Mouse (Mus musculus): ENCODE data around the gene Samd4b. TPM values are rescaled to one million over a fixed set of nuclear protein-coding genes. Genes with fewer than 3 reads are reported as not detected.

Gene Samd4b
- polyA plus RNA-seq, 1 experiment from 2014 or later = 37.6 TPM

DNA sequence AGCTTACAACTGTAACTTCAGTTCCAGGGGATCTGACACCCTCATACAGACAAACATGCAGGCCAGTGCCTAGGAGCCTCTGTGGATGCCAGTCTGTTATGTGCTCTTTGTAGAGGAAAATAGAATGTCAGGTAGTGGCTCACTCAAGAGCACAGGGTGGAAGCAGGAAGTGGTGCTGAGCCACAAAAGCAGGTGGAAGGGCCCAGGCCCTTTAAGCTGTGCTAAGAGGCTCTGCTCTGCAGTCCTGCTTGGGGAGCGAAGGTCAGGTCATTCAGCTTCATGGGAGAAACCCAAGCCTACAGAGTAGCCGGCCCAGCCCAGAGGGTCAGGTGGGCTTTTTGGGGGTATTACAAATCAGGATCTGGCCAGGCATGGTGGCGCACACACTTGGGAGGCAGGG lies 242.7 kb downstream of the Samd4b start:
- Histone ChIP-seq H3K4me1 (ENCODE audit: control insufficient read depth, insufficient read depth, low read length) (peaks cover 14% of the 10 kb centered on the region), H3K4me2 (ENCODE audit: low read depth, severe bottlenecking) (no peak overlapping the region), H3K9ac (ENCODE audit: low read length) (no peak overlapping the region), H3K27me3 (ENCODE audit: control insufficient read depth, insufficient read depth, low read length) (no peaks in the 10 kb centered on the region), H3K27ac (replicated peaks; ENCODE audit: low read depth, low read length) (no peak overlapping the region), H3K4me3 (ENCODE audit: low read depth, low read length) (no peak overlapping the region), H3K36me3 (ENCODE audit: control insufficient read depth, insufficient read depth, low read length) (peaks cover 26% of the 10 kb centered on the region), H3K9me3 (ENCODE audit: control insufficient read depth, low read length) (no peaks in the 10 kb centered on the region)
- WGBS = 88% methylated on average over 3 of the region's 3 CpGs
- no peak for DNase-seq (ENCODE audit: low spot score)
- no peak for ATAC-seq (ENCODE audit: insufficient number of reproducible peaks, low FRiP score, low TSS enrichment, low read depth)

DNA sequence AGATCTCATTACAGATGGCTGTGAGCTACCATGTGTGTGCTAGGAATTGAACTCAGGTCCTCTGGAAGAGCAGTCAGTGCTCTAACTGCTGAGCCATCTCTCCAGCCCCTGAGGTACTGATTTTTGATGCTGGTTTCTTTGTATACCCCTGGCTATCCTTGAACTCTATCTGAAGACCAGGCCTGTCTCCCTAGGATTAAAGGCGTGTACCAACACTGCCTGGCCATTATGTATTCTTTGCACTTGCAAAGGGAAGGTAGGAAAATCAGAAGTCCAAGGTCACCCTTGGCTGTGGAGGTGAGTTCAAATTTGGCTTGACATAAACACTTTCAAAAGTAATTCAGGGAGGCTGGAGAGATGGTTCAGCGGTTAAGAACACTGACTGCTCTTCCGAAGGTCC lies 243.3 kb downstream of the Samd4b start:
- DNase-seq (ENCODE audit: low spot score) = no peak
- no peak for ATAC-seq (ENCODE audit: insufficient number of reproducible peaks, low FRiP score, low TSS enrichment, low read depth)
- H3K27me3 ChIP-seq (ENCODE audit: control insufficient read depth, insufficient read depth, low read length) = no peaks in the 10 kb centered on the region
- no peak overlapping the region for H3K27ac ChIP-seq (replicated peaks; ENCODE audit: low read depth, low read length)
- peaks cover 19% of the 10 kb centered on the region for H3K4me1 ChIP-seq (ENCODE audit: control insufficient read depth, insufficient read depth, low read length)
- WGBS = 89% methylated on average over 3 of the region's 3 CpGs
- peaks cover 20% of the 10 kb centered on the region for H3K36me3 ChIP-seq (ENCODE audit: control insufficient read depth, insufficient read depth, low read length)
- H3K9me3 ChIP-seq (ENCODE audit: control insufficient read depth, low read length) = no peaks in the 10 kb centered on the region
- H3K4me3 ChIP-seq (ENCODE audit: low read depth, low read length) = no peak overlapping the region
- H3K4me2 ChIP-seq (ENCODE audit: low read depth, severe bottlenecking) = no peak overlapping the region
- no peak overlapping the region for H3K9ac ChIP-seq (ENCODE audit: low read length)

DNA sequence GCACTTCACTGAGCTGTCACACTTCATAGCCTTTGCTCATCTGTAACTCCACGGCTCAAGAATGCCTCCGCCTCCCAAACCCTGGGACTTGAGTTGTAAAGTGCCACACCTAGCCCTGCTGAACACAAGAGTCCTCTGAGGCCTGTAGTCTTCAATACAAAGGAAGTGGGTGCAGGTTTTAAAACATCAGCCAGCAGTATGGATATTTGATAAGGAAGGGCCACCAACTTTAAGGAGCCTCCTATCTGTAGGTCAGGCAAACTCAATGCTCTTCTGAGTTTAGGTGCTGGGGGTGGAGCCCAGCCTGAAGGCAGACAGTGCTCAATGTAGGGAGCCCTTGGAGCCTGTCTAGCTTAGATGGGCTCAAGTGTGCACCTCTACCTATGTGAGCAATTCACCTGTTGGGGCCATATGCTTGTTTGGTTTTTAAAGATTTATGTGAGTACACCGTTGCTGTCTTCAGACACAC lies 243.8 kb downstream of the Samd4b start:
- whole genome bisulfite sequencing = 86% methylated on average over 3 of the region's 3 CpGs
- Histone ChIP-seq H3K27me3 (ENCODE audit: control insufficient read depth, insufficient read depth, low read length) (no peaks in the 10 kb centered on the region), H3K4me1 (ENCODE audit: control insufficient read depth, insufficient read depth, low read length) (peaks cover 20% of the 10 kb centered on the region), H3K27ac (replicated peaks; ENCODE audit: low read depth, low read length) (no peak overlapping the region), H3K4me2 (ENCODE audit: low read depth, severe bottlenecking) (no peak overlapping the region), H3K36me3 (ENCODE audit: control insufficient read depth, insufficient read depth, low read length) (peaks cover 17% of the 10 kb centered on the region), H3K9ac (ENCODE audit: low read length) (no peak overlapping the region), H3K4me3 (ENCODE audit: low read depth, low read length) (no peak overlapping the region), H3K9me3 (ENCODE audit: control insufficient read depth, low read length) (no peaks in the 10 kb centered on the region)
- ATAC-seq (ENCODE audit: insufficient number of reproducible peaks, low FRiP score, low TSS enrichment, low read depth) (no peak), DNase-seq (ENCODE audit: low spot score) (no peak)

DNA sequence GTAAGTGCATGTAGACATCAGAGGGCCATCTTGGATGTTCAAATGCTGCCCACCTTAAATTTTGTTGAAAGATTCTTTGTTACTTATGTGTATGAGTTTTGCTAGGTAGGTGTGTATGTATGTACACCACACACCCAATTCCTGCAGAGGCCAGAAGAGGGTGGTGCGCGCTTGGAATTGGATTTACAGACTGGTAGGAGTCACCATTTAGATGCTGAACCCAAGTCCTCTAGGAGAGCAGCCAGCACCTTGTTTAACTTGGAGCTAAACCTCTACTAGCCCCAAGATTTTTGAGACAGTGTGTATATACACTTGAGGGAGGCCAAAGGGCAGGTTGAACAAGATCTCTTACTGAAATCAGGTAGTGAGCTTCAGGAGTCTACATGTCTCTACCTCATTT lies 244.7 kb downstream of the Samd4b start:
- Histone ChIP-seq H3K4me2 (ENCODE audit: low read depth, severe bottlenecking) (no peak overlapping the region), H3K9ac (ENCODE audit: low read length) (no peak overlapping the region), H3K9me3 (ENCODE audit: control insufficient read depth, low read length) (no peaks in the 10 kb centered on the region), H3K27me3 (ENCODE audit: control insufficient read depth, insufficient read depth, low read length) (no peaks in the 10 kb centered on the region), H3K4me3 (ENCODE audit: low read depth, low read length) (no peak overlapping the region), H3K4me1 (ENCODE audit: control insufficient read depth, insufficient read depth, low read length) (peaks cover 20% of the 10 kb centered on the region), H3K36me3 (ENCODE audit: control insufficient read depth, insufficient read depth, low read length) (peaks cover 15% of the 10 kb centered on the region), H3K27ac (replicated peaks; ENCODE audit: low read depth, low read length) (no peak overlapping the region)
- DNase-seq (ENCODE audit: low spot score) = no peak
- WGBS = 95% methylated on average over 2 of the region's 2 CpGs
- ATAC-seq (ENCODE audit: insufficient number of reproducible peaks, low FRiP score, low TSS enrichment, low read depth) = no peak

DNA sequence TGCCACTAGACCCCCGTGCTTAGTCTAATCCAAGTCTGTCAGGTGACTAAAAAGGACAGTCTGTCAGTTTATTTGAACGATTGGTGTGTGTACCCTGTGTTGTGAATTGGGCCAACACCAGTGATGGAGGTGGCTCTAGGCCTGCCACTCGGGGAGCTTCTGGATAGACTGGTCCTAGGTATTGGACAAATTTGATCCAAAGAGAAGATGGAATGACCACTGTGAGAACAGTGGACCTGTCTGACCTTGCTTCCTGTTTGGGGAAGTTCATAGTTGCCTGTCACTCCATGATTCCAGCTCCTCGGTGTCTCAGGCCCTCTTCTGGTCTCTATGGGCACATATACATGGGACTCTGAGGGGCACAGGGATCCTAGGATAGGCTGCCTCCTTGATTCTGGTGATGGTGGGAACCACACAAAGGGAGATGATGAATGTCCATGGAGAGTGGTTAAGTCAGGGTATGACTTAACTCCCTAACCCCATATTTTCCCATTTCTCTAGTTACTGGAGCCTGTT lies 246.2 kb downstream of the Samd4b start:
- no peak overlapping the region for H3K27ac ChIP-seq (replicated peaks; ENCODE audit: low read depth, low read length)

DNA sequence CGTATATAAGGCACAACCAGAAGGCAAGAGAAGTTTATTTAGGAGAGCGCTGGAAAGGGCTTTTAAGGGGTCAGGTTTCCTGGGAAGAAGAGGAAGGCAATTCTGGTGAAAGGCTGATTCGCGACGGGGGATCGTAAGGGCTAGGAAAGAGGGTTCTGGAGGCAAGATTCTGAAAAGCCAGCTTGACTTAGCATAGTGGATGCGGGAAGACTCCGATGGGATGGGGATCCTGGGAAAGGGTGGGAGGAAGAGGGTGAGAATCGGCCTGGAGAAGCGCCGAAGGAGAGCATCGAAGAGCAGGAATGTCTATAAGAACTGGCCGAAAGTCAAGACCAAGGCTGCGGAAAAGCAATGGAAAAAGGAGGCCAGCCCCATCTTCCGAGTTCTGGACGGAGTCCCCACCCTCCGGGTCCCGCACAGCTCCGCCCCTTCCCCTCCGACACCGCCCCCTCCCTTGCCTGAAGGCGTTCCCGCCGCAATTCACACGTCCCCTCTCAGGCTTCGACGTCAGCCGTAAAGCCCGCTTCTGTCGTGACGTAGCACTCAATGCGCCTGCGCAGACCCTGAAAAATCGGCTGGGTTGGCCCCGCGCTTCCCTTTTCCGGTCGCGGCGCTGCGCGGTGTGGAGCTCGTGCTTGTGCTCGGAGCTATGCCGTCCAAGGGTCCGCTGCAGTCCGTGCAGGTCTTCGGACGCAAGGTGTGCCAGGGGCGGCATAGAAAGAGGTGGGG lies 247.6 kb downstream of the Samd4b start, which contains the start of gene Rps16:
Gene Rps16, plus strand, starts transcription at position 498 of the 729 bp plus-strand sequence.
- H3K27me3 ChIP-seq (ENCODE audit: control insufficient read depth, insufficient read depth, low read length) = no peaks in the 10 kb centered on the region
- peak within 1 kb of the TSS; percentile 86 for H3K4me2 ChIP-seq (ENCODE audit: low read depth, severe bottlenecking)
- H3K36me3 ChIP-seq (ENCODE audit: control insufficient read depth, insufficient read depth, low read length) = peaks cover 15% of the 10 kb centered on the region
- DNase-seq (ENCODE audit: low spot score) (peak; percentile 99), ATAC-seq (ENCODE audit: insufficient number of reproducible peaks, low FRiP score, low TSS enrichment, low read depth) (peak; percentile 91)
- H3K4me3 ChIP-seq (ENCODE audit: low read depth, low read length) = peak within 1 kb of the TSS; percentile 91
- under 1% methylated on average over 47 of the region's 50 CpGs for WGBS
- peaks cover 11% of the 10 kb centered on the region for H3K4me1 ChIP-seq (ENCODE audit: control insufficient read depth, insufficient read depth, low read length)
- peak within 1 kb of the TSS; percentile 83 for H3K27ac ChIP-seq (replicated peaks; ENCODE audit: low read depth, low read length)
- H3K9ac ChIP-seq (ENCODE audit: low read length) = peak within 1 kb of the TSS; percentile 96
- H3K9me3 ChIP-seq (ENCODE audit: control insufficient read depth, low read length) = no peaks in the 10 kb centered on the region

More for the DNA sequence above, 246.2 kb downstream of the Samd4b start:
- H3K36me3 ChIP-seq (ENCODE audit: control insufficient read depth, insufficient read depth, low read length) = peaks cover 15% of the 10 kb centered on the region
- no peak for ATAC-seq (ENCODE audit: insufficient number of reproducible peaks, low FRiP score, low TSS enrichment, low read depth)
- peak overlapping the region; percentile 96 for H3K9ac ChIP-seq (ENCODE audit: low read length)
- DNase-seq (ENCODE audit: low spot score) = no peak
- no peaks in the 10 kb centered on the region for H3K9me3 ChIP-seq (ENCODE audit: control insufficient read depth, low read length)
- WGBS = 39% methylated on average over 4 of the region's 4 CpGs
- H3K27me3 ChIP-seq (ENCODE audit: control insufficient read depth, insufficient read depth, low read length) = no peaks in the 10 kb centered on the region
- peak overlapping the region; percentile 91 for H3K4me3 ChIP-seq (ENCODE audit: low read depth, low read length)
- H3K4me2 ChIP-seq (ENCODE audit: low read depth, severe bottlenecking) = peak overlapping the region; percentile 86
- H3K4me1 ChIP-seq (ENCODE audit: control insufficient read depth, insufficient read depth, low read length) = peaks cover 11% of the 10 kb centered on the region

Small RNA genes within 50 kb of the gene (microRNA-seq; reads per million reads assigned to microRNA genes)
- not detected for gene Mir7049

Other genes with a start within 250 kb of the Samd4b start
- 1,100 and 1,120 TPM in 2 replicates for gene Rps16, start 247.5 kb downstream of the Samd4b start, polyA plus RNA-seq (2014; fragmentation: Nextera tagmentation; extraction: Ambion mirVana)
- 73.2 and 79.6 TPM in 2 replicates for gene Plekhg2, start 225.5 kb downstream of the Samd4b start, polyA plus RNA-seq (2014; fragmentation: Nextera tagmentation; extraction: Ambion mirVana)
- gene Zfp36, start 217.9 kb downstream of the Samd4b start, polyA plus RNA-seq (2014; fragmentation: Nextera tagmentation; extraction: Ambion mirVana) = 5.6 and 6.1 TPM in 2 replicates
- 51.5 and 53.5 TPM in 2 replicates for gene Med29, start 205.4 kb downstream of the Samd4b start, polyA plus RNA-seq (2014; fragmentation: Nextera tagmentation; extraction: Ambion mirVana)
- 83.5 and 94.9 TPM in 2 replicates for gene Paf1, start 205.2 kb downstream of the Samd4b start, polyA plus RNA-seq (2014; fragmentation: Nextera tagmentation; extraction: Ambion mirVana)
- 5.8 and 7.5 TPM in 2 replicates for gene Gmfg, start 160.7 kb downstream of the Samd4b start, polyA plus RNA-seq (2014; fragmentation: Nextera tagmentation; extraction: Ambion mirVana)
- gene Lrfn1, start 146.2 kb downstream of the Samd4b start, polyA plus RNA-seq (2014; fragmentation: Nextera tagmentation; extraction: Ambion mirVana) = 5.8 and 6.3 TPM in 2 replicates
- gene Ifnl2, start 87.7 kb downstream of the Samd4b start, polyA plus RNA-seq (2014; fragmentation: Nextera tagmentation; extraction: Ambion mirVana) = not detected in 2 replicates
- gene Ifnl3, start 75.3 kb downstream of the Samd4b start, polyA plus RNA-seq (2014; fragmentation: Nextera tagmentation; extraction: Ambion mirVana) = not detected in 2 replicates
- gene Sycn, start 57.3 kb downstream of the Samd4b start, polyA plus RNA-seq (2014; fragmentation: Nextera tagmentation; extraction: Ambion mirVana) = not detected in 2 replicates
- gene Nccrp1, start 50.9 kb downstream of the Samd4b start, polyA plus RNA-seq (2014; fragmentation: Nextera tagmentation; extraction: Ambion mirVana) = not detected in 2 replicates
- gene Pak4, start within 50 bp of the Samd4b start, polyA plus RNA-seq (2014; fragmentation: Nextera tagmentation; extraction: Ambion mirVana) = 37.4 and 44.5 TPM in 2 replicates
- gene Acp7, start 33.2 kb upstream of the Samd4b start, polyA plus RNA-seq (2014; fragmentation: Nextera tagmentation; extraction: Ambion mirVana) = not detected in 2 replicates
- gene Fbxo27, start 94.7 kb upstream of the Samd4b start, polyA plus RNA-seq (2014; fragmentation: Nextera tagmentation; extraction: Ambion mirVana) = 5.9 and 6.2 TPM in 2 replicates
- 15.9 and 16.4 TPM in 2 replicates for gene Fbxo17, start 118.7 kb upstream of the Samd4b start, polyA plus RNA-seq (2014; fragmentation: Nextera tagmentation; extraction: Ambion mirVana)
- gene Mrps12, start 143.7 kb upstream of the Samd4b start, polyA plus RNA-seq (2014; fragmentation: Nextera tagmentation; extraction: Ambion mirVana) = 146 and 156 TPM in 2 replicates
- gene Sars2, start 143.8 kb upstream of the Samd4b start, polyA plus RNA-seq (2014; fragmentation: Nextera tagmentation; extraction: Ambion mirVana) = 34.9 and 35.8 TPM in 2 replicates
- not detected in 2 replicates for gene Ccer2, start 158.0 kb upstream of the Samd4b start, polyA plus RNA-seq (2014; fragmentation: Nextera tagmentation; extraction: Ambion mirVana)
- 68.8 and 69.8 TPM in 2 replicates for gene Sirt2, start 168.6 kb upstream of the Samd4b start, polyA plus RNA-seq (2014; fragmentation: Nextera tagmentation; extraction: Ambion mirVana)
- 40.3 and 44.4 TPM in 2 replicates for gene Nfkbib, start 169.4 kb upstream of the Samd4b start, polyA plus RNA-seq (2014; fragmentation: Nextera tagmentation; extraction: Ambion mirVana)
- gene Rinl, start 190.8 kb upstream of the Samd4b start, polyA plus RNA-seq (2014; fragmentation: Nextera tagmentation; extraction: Ambion mirVana) = 2.0 and 3.2 TPM in 2 replicates
- 362 and 390 TPM in 2 replicates for gene Hnrnpl, start 210.4 kb upstream of the Samd4b start, polyA plus RNA-seq (2014; fragmentation: Nextera tagmentation; extraction: Ambion mirVana)
- 93.2 and 94.7 TPM in 2 replicates for gene Ech1, start 227.1 kb upstream of the Samd4b start, polyA plus RNA-seq (2014; fragmentation: Nextera tagmentation; extraction: Ambion mirVana)
- gene Lgals4, start 235.7 kb upstream of the Samd4b start, polyA plus RNA-seq (2014; fragmentation: Nextera tagmentation; extraction: Ambion mirVana) = 1.9 and 2.2 TPM in 2 replicates

Data from limb, embryonic 11.5 days (tissue).